Mouse (Mus musculus): ENCODE data around the gene Abat.
"Not testable (repeated sequence)": the region's sequence is repeated elsewhere in the genome, so short reads cannot be mapped to it uniquely, and the experiment has no call there.

GRCm38 (mm10) chr16:8561856-8562255 lies 48.6 kb downstream of the Abat start:
- not testable (repeated sequence) for TF ChIP-seq CTCF (IDR thresholded peaks at IDR 0.05; ENCODE audit: insufficient read depth, low read length); POLR2A (IDR thresholded peaks at IDR 0.05; ENCODE audit: borderline replicate concordance, extremely low read depth, low read depth, low read length)
